Mouse (Mus musculus) left cerebral cortex, postnatal 10 days (tissue): ENCODE data around the gene Slc18a3. TPM values are rescaled to one million over a fixed set of nuclear protein-coding genes. Genes with fewer than 3 reads are reported as not detected.
A peak's percentile ranks its signal among the peaks of the same experiment; 100 is the strongest.

ENCODE experiments used
- DNase-seq, 2 experiments: peaks; one replicate each; pipeline ENCODE4 v3.0.0; 2021 to 2022; ENCODE audit warnings: low spot score in 2 of 2, mixed read lengths in 1 of 2; ENCODE audit errors: extremely low spot score in 1 of 2
- intact Hi-C: fragments of 180-260 bp; cut with DNase I; formaldehyde crosslinking; loops from one replicate; pipeline ENCODE4 v1.15.1; 2025
- total RNA-seq, 2 experiments: library from RNA; stranded (reverse); gene quantifications; 2 replicates each; pipeline ENCODE4 v1.2.3; 2021

The Slc18a3 gene
- total RNA-seq = 1 to 10 TPM; 1.1 to 1.9 TPM

DNA sequence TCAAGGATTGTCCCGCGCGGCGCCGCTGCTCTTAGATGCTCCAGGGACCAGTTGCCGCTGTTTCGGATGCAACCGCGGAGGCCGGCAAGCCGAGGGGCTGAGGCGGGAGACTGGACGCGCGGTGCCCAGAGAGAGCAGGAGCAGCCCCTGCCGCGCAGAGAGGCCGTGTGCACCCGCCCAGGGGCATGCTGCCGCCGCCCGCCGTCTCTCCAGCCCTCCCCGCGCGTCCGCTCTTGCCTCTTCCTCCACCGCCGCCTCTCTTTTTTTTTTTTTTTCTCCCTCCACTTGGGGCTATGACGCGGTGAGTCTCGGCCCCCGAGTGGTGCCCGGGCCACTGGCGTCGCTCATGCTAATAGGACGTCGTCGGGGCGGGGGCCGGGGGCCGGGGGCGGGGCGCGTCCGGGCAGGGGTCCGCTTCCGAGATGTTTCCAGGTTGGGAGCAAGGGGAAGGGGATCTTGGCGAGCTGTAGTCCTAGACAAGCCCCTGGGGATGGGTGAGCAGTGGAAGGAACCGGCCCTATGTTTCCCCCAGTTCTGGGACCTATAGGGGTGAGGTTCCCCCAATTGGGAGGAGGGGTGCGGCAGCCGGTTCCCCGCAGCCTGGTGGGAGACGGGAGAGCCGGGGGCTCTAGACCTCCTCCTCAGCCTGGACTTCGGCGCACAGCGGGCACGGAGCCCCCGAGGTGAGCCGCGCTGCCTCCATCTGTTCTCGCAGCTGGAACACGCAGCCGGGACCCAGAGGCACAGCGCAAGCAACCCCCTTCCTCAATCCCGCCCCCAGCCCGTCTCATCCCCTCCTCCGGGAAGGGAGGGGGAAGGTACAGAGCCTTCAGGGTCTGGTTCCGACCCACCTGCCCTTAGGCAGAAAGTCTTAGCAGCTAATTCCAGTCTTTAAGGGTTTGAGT lies at the start of gene Slc18a3:
TSS of gene Slc18a3 (minus strand) at position 250 of the 905 bp plus-strand sequence.
- DNase-seq = no peak
- intact Hi-C loops = loop anchor here (5.0 kb wide), 1 partner anchor 113 kb away; no protein-coding TSS in a partner anchor

DNA sequence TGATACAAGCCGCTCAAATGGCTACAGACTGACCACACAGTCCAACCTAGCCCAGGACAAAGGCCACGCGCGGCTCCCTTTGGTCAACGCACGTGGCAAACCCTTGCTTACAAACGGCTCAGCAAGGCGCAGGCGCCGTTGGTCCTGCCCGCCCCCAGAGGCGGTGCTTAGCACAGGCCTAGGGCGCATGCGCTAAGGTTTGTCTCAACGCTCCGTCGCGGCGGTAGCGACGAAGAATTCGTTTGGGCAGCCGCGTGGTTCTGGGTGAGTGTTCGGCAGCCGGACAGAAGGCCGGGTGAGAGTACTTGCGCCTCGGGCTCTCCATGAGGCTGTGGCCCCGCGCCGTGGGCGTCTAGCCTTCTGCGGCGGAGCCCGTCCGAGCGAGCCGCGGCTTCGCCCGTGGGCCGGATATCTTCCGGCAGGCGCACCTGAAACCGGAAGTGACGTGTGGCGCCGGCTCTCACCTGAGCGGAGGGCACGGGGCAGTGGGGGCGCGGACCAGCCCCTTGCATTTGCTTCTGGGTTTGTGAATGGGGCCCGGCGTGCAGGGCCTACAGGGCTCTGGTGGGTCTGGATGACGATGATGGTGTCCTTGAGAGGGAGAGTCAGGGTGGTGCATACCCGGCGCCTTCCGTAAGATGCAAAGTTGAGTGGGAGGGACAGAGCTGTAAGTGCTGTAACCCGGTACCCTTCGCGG lies 48.8 kb upstream of the Slc18a3 start, which contains the start of gene Ercc6:
TSS of gene Ercc6 (plus strand) at position 186 of the 697 bp plus-strand sequence.
- intact Hi-C loops = no loop called here
- peak; percentile 90 to 95 for DNase-seq

DNA sequence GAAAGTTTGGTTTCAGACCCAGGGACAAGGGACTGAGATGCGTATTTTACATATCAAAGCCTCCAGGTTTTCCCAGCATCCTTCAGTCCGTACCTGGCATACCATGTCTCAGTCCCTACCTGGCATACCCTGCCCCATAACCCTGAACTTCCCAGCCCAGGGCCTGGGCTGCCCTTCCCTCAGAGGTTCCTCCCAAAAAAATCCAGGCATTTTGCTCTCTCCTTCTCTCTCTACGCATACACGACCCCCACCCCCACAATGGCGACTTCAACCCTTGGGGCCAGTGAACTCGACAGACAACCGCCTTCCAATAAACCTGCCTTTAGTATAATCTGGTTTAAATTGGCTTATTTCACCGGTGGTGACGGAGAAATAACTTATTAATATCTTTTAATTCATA lies 48.3 kb upstream of the Slc18a3 start:
- DNase-seq = no peak
- intact Hi-C loops = no loop called here

DNA sequence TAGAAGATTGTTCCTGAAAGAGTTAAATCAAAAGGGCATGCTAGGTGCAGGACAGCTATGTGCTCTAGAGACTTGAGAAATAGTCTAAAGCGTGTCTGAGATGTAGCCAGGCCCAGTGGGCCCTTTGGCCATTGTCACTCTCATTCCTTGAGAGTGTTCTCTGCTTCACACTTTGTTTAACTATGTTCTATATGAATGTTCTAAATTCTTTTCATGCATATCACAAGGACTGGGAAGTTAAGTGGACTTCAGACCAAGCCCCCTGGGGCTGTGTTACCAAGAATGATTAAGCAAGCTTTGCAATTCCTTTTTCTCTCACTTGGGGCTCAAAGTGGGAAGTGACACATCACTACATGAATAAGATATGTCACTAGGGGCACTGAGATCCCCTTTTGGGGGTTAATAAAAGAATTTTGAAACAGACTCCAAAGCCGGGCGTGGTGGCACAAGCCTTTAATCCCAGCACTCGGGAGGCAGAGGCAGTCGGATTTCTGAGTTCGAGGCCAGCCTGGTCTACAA lies 44.9 kb upstream of the Slc18a3 start:
- no peak for DNase-seq
- intact Hi-C loops = no loop called here

- intact Hi-C loops = no loop called here
- no peak for DNase-seq
Observed at GRCm38 (mm10) chr14:32508105-32508835, 43.6 kb upstream of the Slc18a3 start.

DNA sequence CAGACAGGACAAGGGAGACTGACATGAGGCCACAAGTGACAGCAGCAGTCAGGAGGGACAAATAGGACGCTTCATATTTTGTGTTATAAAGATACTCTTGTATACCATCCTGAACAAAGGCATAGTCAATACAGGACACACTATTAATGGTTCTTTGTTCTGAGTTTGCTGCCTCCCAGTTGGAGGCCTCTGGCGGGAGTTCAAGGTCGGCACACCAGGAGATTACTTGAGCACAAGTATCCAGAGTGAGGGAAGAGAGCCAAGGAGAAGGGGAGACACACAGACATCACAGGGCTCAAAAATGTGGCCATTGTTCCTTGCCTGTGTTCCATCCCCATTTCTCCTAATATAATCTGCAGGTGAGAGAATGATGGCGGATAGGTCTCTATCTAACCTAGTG lies 42.6 kb upstream of the Slc18a3 start:
- DNase-seq = no peak
- intact Hi-C loops = no loop called here

- intact Hi-C loops = no loop called here
- DNase-seq = no peak
Observed at GRCm38 (mm10) chr14:32506329-32506728, 41.7 kb upstream of the Slc18a3 start.

- intact Hi-C loops = no loop called here
Observed at GRCm38 (mm10) chr14:32503897-32504296, 39.2 kb upstream of the Slc18a3 start.

DNA sequence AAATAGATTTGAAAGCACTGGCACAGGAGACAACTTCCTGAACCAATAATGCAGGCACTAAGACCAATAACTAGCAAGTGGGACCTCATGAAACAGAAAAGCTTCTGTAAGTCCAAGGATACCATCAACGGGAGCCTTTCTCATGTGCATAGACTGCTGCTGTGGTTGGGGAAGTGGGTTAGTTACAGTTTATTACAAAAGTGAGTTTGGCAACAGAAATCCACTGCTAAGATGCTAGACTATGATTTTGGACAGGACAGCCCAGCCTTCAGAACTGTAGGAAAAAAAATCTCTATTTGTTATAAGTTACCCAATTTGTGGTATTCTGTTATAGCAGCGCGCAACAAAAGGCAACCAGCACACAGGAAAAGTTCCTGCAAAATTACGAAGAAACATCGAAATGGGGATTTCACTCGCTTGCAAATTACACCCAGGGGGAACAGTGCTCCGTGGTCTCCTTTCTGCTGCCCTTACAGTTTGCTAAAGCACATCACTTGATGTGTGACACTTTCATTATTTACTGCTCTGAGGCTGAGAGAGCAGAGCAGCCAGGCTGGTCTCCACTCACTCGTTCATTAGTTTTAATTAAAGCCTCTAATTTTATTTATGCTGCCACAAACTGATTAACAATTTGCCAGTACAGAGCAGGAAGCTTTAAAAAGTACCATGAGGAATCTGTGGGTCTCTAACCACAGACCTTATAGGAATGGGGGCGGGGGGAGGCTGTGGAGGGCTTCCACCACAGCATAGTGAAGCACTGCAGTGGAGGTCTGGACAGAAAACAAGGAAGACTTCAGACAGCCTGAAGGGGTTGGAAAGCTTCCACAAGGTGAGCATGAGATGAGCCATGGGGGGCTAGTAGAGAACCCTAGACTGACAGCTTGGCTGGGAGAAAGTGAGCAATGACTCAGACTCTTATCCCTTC lies 38.4 kb upstream of the Slc18a3 start:
- DNase-seq = no peak

More at GRCm38 (mm10) chr14:32503897-32504296, 39.2 kb upstream of the Slc18a3 start:
- no peak for DNase-seq

DNA sequence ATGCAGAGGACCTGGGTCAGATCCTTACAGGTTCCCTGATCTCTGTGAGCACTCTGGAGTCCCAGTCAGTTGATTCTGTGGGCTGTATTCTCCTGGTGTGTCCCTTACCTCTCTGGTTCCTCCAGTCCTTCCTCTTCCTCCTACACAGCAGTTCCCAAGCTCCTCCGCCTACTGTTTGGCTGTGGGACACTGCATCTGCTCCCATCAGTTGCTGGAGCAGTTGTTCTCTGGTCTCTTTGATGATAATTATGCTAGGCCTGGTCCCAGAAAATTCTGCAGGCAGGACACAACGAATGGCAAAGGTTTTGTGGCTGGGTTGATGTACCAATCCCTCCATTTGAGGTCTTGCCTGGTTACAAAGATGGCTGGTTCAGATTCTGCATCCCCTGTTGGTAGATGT lies 36.7 kb upstream of the Slc18a3 start:
- DNase-seq = no peak
- intact Hi-C loops = no loop called here

More for the DNA sequence above, 38.4 kb upstream of the Slc18a3 start:
- intact Hi-C loops = no loop called here

DNA sequence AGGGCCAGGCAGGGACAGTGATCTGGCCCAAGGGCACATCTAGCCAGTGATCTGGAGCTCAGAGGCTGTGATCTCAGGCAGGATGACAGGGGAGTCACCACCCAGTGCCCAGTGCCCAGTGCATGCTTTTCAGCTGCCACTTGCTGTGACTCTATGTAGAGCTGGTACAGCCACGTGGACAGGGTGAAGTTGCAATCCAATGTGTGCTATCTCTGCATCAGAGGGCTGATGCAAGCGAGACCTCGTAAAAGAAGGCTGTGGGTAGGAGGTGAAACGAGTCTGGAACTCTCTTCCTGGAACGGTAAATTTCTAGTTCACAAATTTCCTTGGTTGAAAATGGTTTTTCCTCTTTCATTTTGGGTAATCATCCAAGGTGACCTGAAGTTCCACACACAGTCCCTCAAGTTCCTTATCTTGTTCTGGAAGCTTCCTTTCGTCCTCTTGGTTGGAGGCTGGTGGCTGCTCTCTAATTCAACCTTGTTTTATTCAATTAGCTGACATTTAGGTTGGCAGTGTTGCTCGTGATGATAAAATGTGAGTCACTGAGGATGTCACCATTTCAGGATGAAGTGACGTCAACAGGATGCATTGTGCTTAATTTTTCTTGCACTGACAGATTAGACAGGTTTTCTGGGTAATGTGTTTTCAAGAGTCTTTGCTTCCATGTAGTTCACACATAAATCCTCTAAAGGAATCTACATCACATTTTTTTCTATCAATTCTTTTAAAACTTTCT lies 31.6 kb upstream of the Slc18a3 start:
- intact Hi-C loops = no loop called here
- no peak for DNase-seq

- DNase-seq = no peak
- intact Hi-C loops = no loop called here
Observed at GRCm38 (mm10) chr14:32492521-32492920, 27.9 kb upstream of the Slc18a3 start.

DNA sequence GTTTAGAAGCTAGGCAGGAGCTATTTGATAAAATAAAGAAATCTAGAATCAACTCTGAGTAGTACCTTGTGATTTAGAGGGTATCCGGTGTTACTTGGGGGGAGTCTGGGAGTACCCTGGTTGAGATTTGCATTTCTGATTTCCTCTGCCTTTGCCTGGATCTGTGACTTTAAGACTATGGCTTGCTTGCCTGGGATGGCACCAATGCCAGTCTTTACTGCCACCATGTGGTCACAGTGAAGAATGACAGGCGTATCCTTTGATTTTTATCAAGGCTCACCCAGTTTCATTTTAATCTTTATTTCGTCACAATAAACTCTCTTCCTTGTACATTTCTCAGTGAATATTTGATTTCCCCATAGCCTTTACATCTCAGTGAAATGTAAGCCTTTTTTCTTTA lies 17.4 kb upstream of the Slc18a3 start:
- intact Hi-C loops = loop anchor here (2.0 kb wide), 1 partner anchor 253 kb away; no protein-coding TSS in a partner anchor
- no peak for DNase-seq

DNA sequence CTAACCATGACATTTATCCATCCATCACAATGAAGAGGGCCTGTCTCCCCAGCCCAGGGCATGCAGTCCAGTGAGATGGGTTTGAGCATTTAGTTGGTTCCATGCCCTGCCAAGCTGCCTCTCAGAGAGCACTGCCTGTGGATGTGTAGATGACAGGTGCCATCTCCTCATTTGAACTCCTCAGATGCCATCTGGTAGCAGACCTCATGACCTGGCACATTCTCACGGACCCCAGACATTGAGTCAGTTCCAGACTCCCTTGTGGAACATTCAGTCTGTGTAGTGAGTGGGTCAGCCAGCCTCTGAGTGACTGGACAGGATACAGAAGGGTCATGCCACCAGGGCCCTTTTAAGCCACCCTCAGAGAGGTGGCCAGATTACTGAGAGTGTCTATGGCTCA lies 12.9 kb upstream of the Slc18a3 start:
- DNase-seq = no peak
- intact Hi-C loops = no loop called here

- intact Hi-C loops = no loop called here
- no peak for DNase-seq
Observed at GRCm38 (mm10) chr14:32476559-32476958, 11.9 kb upstream of the Slc18a3 start.

DNA sequence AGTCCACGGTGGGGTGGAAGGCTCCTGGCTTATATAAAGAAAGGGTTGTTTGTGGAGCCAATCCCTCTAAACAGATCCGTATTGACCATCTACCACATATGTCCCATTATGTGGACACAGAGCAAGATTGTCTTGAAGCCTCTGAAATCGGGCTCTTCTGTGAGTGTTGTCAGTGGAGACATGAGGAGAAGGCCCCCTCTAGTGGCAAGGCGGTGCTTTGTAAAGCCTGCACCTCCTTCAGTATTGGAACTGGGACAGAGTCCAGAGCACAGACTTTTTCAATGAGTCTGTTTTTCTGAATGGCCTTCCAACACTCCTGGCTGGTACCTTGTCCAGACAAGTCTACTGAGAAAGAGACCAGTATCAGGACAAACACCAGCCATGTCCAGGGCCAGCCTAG lies 8.3 kb upstream of the Slc18a3 start:
- peak; percentile 38 to 69 for DNase-seq
- intact Hi-C loops = no loop called here

- peak in 1 of 2 experiments; percentile 56 for DNase-seq
- intact Hi-C loops = no loop called here
Observed at GRCm38 (mm10) chr14:32467606-32468005, 3.0 kb upstream of the Slc18a3 start.
